Mouse (Mus musculus) megakaryocyte, embryonic 14.5 days (primary cell): ENCODE results near the gene 1110004F10Rik. TPM values are rescaled to one million over a fixed set of nuclear protein-coding genes. Genes with fewer than 3 reads are reported as not detected.

Source experiments
- H3K27me3 ChIP-seq: replicated peaks from 2 replicates; pipeline ENCODE3; 2012; ENCODE audit warnings: inconsistent platforms
- H3K36me3 ChIP-seq: replicated peaks from 2 replicates; pipeline ENCODE3; 2012; ENCODE audit warnings: low read length, inconsistent platforms, mixed read lengths
- H3K4me1 ChIP-seq: 2 replicates; pipeline ENCODE4 v1.6.1; 2012; ENCODE audit warnings: inconsistent platforms
- H3K4me3 ChIP-seq: replicated peaks from 2 replicates; pipeline ENCODE3; 2012; ENCODE audit warnings: moderate library complexity, mild to moderate bottlenecking, inconsistent platforms
- H3K9me3 ChIP-seq: 2 replicates; pipeline ENCODE4 v1.6.1; 2012; ENCODE audit warnings: inconsistent platforms
- FLI1 ChIP-seq: IDR thresholded peaks from 2 replicates; pipeline ENCODE4 v1.6.1; 2012; ENCODE audit warnings: low read length, inconsistent platforms, mixed read lengths
- GATA1 ChIP-seq: IDR thresholded peaks from 3 replicates; pipeline ENCODE4 v1.6.1; 2012; ENCODE audit warnings: mixed read lengths, low read length, inconsistent platforms, borderline replicate concordance
- polyA plus RNA-seq: library from polyadenylated mRNA; stranded (reverse); fragments of >175 nt; gene quantifications from 2 replicates; pipeline ENCODE4 v1.2.3, GENCODE M21; 2012; ENCODE audit warnings: low replicate concordance; ENCODE audit not compliant: insufficient read depth

Gene 1110004F10Rik
- polyA plus RNA-seq, 1 experiment = 59.4 TPM

DNA sequence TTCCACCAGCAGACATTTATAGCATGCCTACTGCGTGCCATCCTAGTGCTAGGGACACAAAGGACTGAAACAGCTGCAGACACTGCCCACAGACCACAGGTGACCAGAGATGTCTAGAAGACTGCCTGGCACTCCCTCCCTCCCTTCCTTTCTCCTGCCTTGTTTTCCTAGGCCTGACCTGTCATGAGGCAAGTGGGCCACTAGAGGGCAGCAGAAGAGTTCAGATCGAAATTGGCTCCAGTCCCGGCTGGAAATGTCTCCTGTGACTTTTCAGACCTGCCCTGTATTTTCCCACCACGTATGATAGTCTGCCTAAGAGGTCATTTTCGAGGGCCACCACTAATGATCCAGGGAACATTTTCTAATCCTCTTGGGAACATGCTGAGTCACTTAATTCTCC is 92.9 kb downstream of the 1110004F10Rik start:
- H3K36me3 ChIP-seq = no peaks in the 10 kb centered on the region
- H3K9me3 ChIP-seq = no peaks in the 10 kb centered on the region
- no peak overlapping the region for H3K4me3 ChIP-seq
- TF ChIP-seq FLI1 (no peak), GATA1 (no peak)
- H3K4me1 ChIP-seq = peaks cover 48% of the 10 kb centered on the region
- H3K27me3 ChIP-seq = peaks cover 39% of the 10 kb centered on the region

GRCm38 (mm10) chr7:116134413-116135292 is 95.5 kb downstream of the 1110004F10Rik start:
- no peaks in the 10 kb centered on the region for H3K36me3 ChIP-seq
- no peak for TF ChIP-seq FLI1
- no peak for TF ChIP-seq GATA1
- H3K4me3 ChIP-seq = no peak overlapping the region

GRCm38 (mm10) chr7:116137149-116137548 is 98.0 kb downstream of the 1110004F10Rik start:
- TF ChIP-seq FLI1 (no peak), GATA1 (no peak)
- no peaks in the 10 kb centered on the region for H3K36me3 ChIP-seq
- no peaks in the 10 kb centered on the region for H3K9me3 ChIP-seq
- no peak overlapping the region for H3K4me3 ChIP-seq
- peaks cover 16% of the 10 kb centered on the region for H3K4me1 ChIP-seq
- H3K27me3 ChIP-seq = peaks cover 43% of the 10 kb centered on the region

More at GRCm38 (mm10) chr7:116134413-116135292, 95.5 kb downstream of the 1110004F10Rik start:
- peaks cover 33% of the 10 kb centered on the region for H3K4me1 ChIP-seq
- H3K27me3 ChIP-seq = peaks cover 30% of the 10 kb centered on the region
- H3K9me3 ChIP-seq = no peaks in the 10 kb centered on the region

- Histone ChIP-seq H3K4me1 (peaks cover 13% of the 10 kb centered on the region), H3K27me3 (peaks cover 46% of the 10 kb centered on the region), H3K4me3 (no peak overlapping the region), H3K36me3 (no peaks in the 10 kb centered on the region), H3K9me3 (peaks cover 3% of the 10 kb centered on the region)
- TF ChIP-seq GATA1 (no peak), FLI1 (no peak)
Measured at GRCm38 (mm10) chr7:116137671-116138070, 98.5 kb downstream of the 1110004F10Rik start.

GRCm38 (mm10) chr7:116145030-116145429 is 105.8 kb downstream of the 1110004F10Rik start:
- Histone ChIP-seq H3K9me3 (peaks cover 8% of the 10 kb centered on the region), H3K36me3 (no peaks in the 10 kb centered on the region), H3K4me3 (no peak overlapping the region), H3K27me3 (peaks cover 40% of the 10 kb centered on the region), H3K4me1 (peaks cover 24% of the 10 kb centered on the region)
- TF ChIP-seq FLI1 = no peak
- TF ChIP-seq GATA1 = no peak

- peaks cover 8% of the 10 kb centered on the region for H3K9me3 ChIP-seq
- H3K4me3 ChIP-seq = no peak overlapping the region
- TF ChIP-seq GATA1 (no peak), FLI1 (no peak)
- H3K4me1 ChIP-seq = peaks cover 28% of the 10 kb centered on the region
- H3K27me3 ChIP-seq = peaks cover 38% of the 10 kb centered on the region
- no peaks in the 10 kb centered on the region for H3K36me3 ChIP-seq
Measured at GRCm38 (mm10) chr7:116147114-116147513, 107.9 kb downstream of the 1110004F10Rik start.

DNA sequence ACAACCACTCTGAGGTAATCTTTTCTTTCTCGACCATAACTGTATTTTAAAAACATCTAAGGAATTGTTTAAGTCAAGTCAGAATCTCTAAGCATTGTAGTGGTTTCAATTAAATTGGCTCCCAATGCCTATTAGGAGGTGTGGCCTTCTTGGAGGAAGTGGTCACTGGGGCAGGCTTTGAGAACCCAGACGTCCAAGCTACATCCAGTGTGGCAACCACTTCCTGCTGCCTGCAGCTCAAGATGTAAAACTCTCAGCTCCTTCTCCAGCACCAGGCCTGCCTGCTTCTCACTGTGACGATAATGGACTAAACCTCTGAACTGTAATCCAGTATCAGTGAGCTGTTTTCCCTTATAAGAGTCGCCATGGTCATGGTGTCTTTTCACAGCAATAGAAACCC is 110.4 kb downstream of the 1110004F10Rik start:
- peaks cover 33% of the 10 kb centered on the region for H3K27me3 ChIP-seq
- H3K4me3 ChIP-seq = peak overlapping the region; percentile 11
- TF ChIP-seq FLI1 (no peak), GATA1 (no peak)
- H3K9me3 ChIP-seq = no peaks in the 10 kb centered on the region
- no peaks in the 10 kb centered on the region for H3K36me3 ChIP-seq
- peaks cover 49% of the 10 kb centered on the region for H3K4me1 ChIP-seq

DNA sequence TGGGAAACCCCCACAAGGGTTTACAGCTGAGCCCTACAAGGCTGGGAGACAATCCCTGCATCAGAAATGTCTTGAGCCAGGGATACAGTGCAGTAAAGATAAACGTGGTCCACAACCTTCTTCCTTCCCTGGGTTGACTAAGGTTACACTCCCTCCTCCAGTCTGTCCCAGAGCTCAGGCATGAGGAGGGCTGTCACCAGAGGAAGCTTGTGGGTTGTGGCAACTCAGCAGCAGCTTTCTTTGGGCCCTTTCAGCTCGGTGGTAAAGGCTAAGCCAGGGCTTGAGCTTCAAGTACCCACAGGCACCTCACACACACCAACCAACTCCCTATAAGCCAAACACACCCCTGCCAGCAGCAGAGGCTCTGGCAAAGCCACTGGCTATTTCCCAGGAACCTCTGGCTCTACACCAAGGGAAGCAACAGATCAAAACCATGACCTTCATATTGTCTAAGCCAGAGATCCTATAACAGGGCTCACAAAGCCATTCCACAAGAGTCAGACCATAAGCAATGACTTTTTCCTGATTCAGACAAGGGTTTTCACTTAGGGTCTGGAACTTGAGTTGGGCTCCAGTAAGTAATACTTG is 114.7 kb downstream of the 1110004F10Rik start:
- no peak for TF ChIP-seq FLI1
- no peak for TF ChIP-seq GATA1
- H3K36me3 ChIP-seq = no peaks in the 10 kb centered on the region
- peaks cover 39% of the 10 kb centered on the region for H3K4me1 ChIP-seq
- H3K4me3 ChIP-seq = no peak overlapping the region
- peaks cover 59% of the 10 kb centered on the region for H3K27me3 ChIP-seq
- no peaks in the 10 kb centered on the region for H3K9me3 ChIP-seq

Other genes with a start within 250 kb of the 1110004F10Rik start
- 0.17 TPM in 1 of 2 replicates, not detected in the other for gene Sox6, start 601 bp upstream of the 1110004F10Rik start, polyA plus RNA-seq
- 0.82 TPM in 1 of 2 replicates, not detected in the other for gene Gm4353, start 45.2 kb downstream of the 1110004F10Rik start, polyA plus RNA-seq